Mouse (Mus musculus) stomach, postnatal 0 days (tissue): ENCODE results near the gene Gipr. TPM values are rescaled to one million over a fixed set of nuclear protein-coding genes. Genes with fewer than 3 reads are reported as not detected.

Experiments used
- ATAC-seq: fragments of 200-750 bp; cut with Nextera tagmentation; 2 replicates; pipeline ENCODE4 v1.8.0; 2017; ENCODE audit not compliant: low FRiP score, low TSS enrichment
- DNase-seq: peaks from one replicate; pipeline ENCODE4 v3.0.0-alpha.2; 2016; ENCODE audit warnings: low spot score
- H3K27ac ChIP-seq: fragments of 300-500 bp; sonication (generic); replicated peaks from 2 replicates; pipeline ENCODE4 v1.5.1; 2014; ENCODE audit warnings: mild to moderate bottlenecking, control low read depth
- H3K27me3 ChIP-seq: fragments of 300-500 bp; sonication (generic); 2 replicates; pipeline ENCODE4 v1.6.1; 2014; ENCODE audit warnings: low read length; ENCODE audit not compliant: control insufficient read depth, insufficient read depth
- H3K36me3 ChIP-seq: fragments of 300-500 bp; sonication (generic); 2 replicates; pipeline ENCODE4 v1.6.1; 2014; ENCODE audit warnings: low read length, mixed read lengths; ENCODE audit not compliant: control insufficient read depth, insufficient read depth
- H3K4me1 ChIP-seq: fragments of 300-500 bp; sonication (generic); replicated peaks from 2 replicates; pipeline ENCODE4 v1.6.1; 2014; ENCODE audit warnings: antibody characterized with exemption; ENCODE audit not compliant: control insufficient read depth, insufficient read depth
- H3K4me2 ChIP-seq: fragments of 300-500 bp; sonication (generic); replicated peaks from 2 replicates; pipeline ENCODE4 v1.6.1; 2014; ENCODE audit warnings: low read depth, mild to moderate bottlenecking, control low read depth, moderate library complexity
- H3K4me3 ChIP-seq: fragments of 300-500 bp; sonication (generic); 2 replicates; pipeline ENCODE4 v1.5.1; 2014; ENCODE audit warnings: low read depth, low read length, control low read depth
- H3K9ac ChIP-seq: fragments of 300-500 bp; sonication (generic); 2 replicates; pipeline ENCODE4 v1.6.1; 2014; ENCODE audit warnings: mild to moderate bottlenecking, low read length, control low read depth, mixed read lengths
- H3K9me3 ChIP-seq: fragments of 300-500 bp; sonication (generic); 2 replicates; pipeline ENCODE4 v1.6.1; 2016; ENCODE audit warnings: low read length; ENCODE audit not compliant: control insufficient read depth
- CTCF ChIP-seq: IDR thresholded peaks from 2 replicates; pipeline ENCODE4 v1.5.1; 2016; ENCODE audit warnings: antibody characterized with exemption, low read depth, mild to moderate bottlenecking, moderate library complexity
- EP300 ChIP-seq: optimal IDR thresholded peaks from 2 replicates; pipeline ENCODE3; 2016; ENCODE audit warnings: antibody characterized with exemption
- WGBS: fragments of 180-500 bp; shearing (Covaris S2); extraction: QIAGEN DNeasy Blood & Tissue Kit; methylation state at CpG from one replicate; pipeline ENCODE4 v1.1.7; 2014; 5-methylcytosine and 5-hydroxymethylcytosine counted together
- polyA plus RNA-seq: library from polyadenylated mRNA; unstranded; fragments of >200 nt; fragmentation: Nextera tagmentation; extraction: Ambion mirVana; gene quantifications from 2 replicates; pipeline ENCODE4 v1.2.1, GENCODE M21; 2015

The Gipr gene
- polyA plus RNA-seq, 1 experiment from 2014 or later, result 0.27 TPM

- Histone ChIP-seq H3K4me1 (peaks cover 2% of the 10 kb centered on the region; the same call in 1 of the 2 replicates), H3K27me3 (no peaks in the 10 kb centered on the region), H3K9me3 (no peaks in the 10 kb centered on the region), H3K36me3 (no peaks in the 10 kb centered on the region), H3K27ac (peak within 1 kb of the TSS; percentile 79), H3K4me2 (peak within 1 kb of the TSS; percentile 79), H3K9ac (peak within 1 kb of the TSS; percentile 56), H3K4me3 (peak within 1 kb of the TSS; percentile 52)
- TF ChIP-seq EP300 (no peak), CTCF (no peak)
- peak; percentile 94 for ATAC-seq
- WGBS, result under 1% methylated on average over 24 of the region's 24 CpGs
- DNase-seq, result peak; percentile 98
Observed at GRCm38 (mm10) chr7:19149626-19150025, 16.3 kb downstream of the Gipr start, which contains the start of gene Snrpd2. Gene Snrpd2 (plus strand): TSS chr7:19149722.

DNA sequence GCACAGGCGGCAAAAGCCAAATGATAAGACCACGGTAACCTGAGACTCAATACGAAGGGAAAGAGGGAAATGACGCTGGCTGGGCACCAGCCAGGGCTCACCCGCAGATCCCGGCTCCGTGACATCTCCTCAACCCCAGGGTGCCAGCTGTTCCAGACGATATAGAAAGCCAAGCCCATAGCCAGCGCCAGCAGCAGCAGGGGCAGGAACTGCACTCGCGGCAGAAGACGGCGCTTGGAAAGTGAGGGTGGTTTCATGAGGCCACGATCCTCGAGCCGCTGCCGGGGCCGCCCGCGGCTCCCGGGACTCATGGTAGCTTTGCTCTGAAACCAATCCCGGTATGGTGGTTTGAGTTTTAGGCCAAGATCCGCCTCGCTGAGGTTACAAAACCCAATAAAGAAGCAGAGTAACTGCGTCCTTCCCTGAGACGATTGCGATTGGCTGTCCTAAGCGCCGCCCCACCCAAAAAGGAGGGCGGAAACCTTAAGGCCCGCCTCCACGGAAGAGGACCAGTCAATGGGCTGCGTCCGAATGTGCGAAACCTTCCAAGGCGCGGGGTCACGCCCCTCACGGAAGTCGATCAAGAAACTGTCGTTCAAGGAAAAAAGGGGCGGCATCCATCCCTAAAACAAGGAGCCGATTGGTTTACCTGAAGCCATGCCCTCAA lies 16.9 kb downstream of the Gipr start, which contains the start of gene Qpctl:
Gene Qpctl, minus strand, starts transcription at position 417 of the 667 bp plus-strand sequence.
- DNase-seq (peak; percentile 98), ATAC-seq (peak; percentile 97)
- under 1% methylated on average over 43 of the region's 43 CpGs for WGBS
- Histone ChIP-seq H3K27me3 (no peaks in the 10 kb centered on the region), H3K9me3 (no peaks in the 10 kb centered on the region), H3K4me1 (peaks cover 2% of the 10 kb centered on the region; the same call in 1 of the 2 replicates), H3K36me3 (no peaks in the 10 kb centered on the region), H3K9ac (peak within 1 kb of the TSS; percentile 56), H3K4me2 (peak within 1 kb of the TSS; percentile 79), H3K4me3 (peak within 1 kb of the TSS; percentile 52), H3K27ac (peak within 1 kb of the TSS; percentile 79)
- no peak for TF ChIP-seq CTCF
- no peak for TF ChIP-seq EP300

- ATAC-seq, result no peak
- 9% methylated on average over 20 of the region's 20 CpGs for WGBS
Observed at GRCm38 (mm10) chr7:19148180-19148874, 17.6 kb downstream of the Gipr start.

DNA sequence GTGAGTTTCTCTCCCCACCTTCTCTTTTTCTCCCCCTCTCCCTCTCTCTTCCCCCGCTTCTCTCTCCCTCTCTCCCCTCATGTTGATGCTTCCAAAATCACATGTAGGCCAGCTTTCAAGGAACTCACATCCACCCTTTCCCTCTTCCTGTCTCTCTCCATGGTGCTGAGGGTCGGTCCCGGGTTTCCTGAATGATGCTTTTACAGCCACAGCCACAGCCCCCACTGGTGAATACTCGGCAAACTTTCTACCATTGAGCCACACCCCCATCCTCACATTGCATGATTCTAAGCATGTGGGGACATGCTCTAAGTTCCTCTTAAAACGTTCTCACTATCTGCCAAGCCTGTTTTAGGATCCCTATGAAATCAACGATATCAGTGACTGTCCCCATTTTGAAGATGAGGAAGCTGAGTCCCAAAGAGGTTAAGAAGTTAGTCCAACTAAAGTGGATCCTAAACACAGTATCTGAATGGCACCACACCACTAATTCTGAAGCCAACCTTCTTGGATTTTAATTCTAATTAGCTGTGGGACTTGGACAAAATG lies 18.4 kb downstream of the Gipr start:
- ATAC-seq (no peak), DNase-seq (no peak)
- no peak overlapping the region for H3K4me3 ChIP-seq
- H3K27ac ChIP-seq, result no peak overlapping the region
- H3K27me3 ChIP-seq, result no peaks in the 10 kb centered on the region
- peak overlapping the region; percentile 79; the same call in 1 of the 2 replicates for H3K4me2 ChIP-seq
- 38% methylated on average over 6 of the region's 6 CpGs for WGBS
- no peak overlapping the region for H3K9ac ChIP-seq
- TF ChIP-seq CTCF, result no peak
- TF ChIP-seq EP300, result no peak
- H3K36me3 ChIP-seq, result no peaks in the 10 kb centered on the region
- H3K4me1 ChIP-seq, result peaks cover 2% of the 10 kb centered on the region; the same call in 1 of the 2 replicates
- H3K9me3 ChIP-seq, result no peaks in the 10 kb centered on the region

More at GRCm38 (mm10) chr7:19148180-19148874, 17.6 kb downstream of the Gipr start:
- Histone ChIP-seq H3K4me1 (peaks cover 2% of the 10 kb centered on the region; the same call in 1 of the 2 replicates), H3K36me3 (no peaks in the 10 kb centered on the region), H3K27me3 (no peaks in the 10 kb centered on the region), H3K9ac (peak overlapping the region; percentile 52), H3K4me2 (peak overlapping the region; percentile 79), H3K4me3 (peak overlapping the region; percentile 49), H3K9me3 (no peaks in the 10 kb centered on the region), H3K27ac (peak overlapping the region; percentile 79)
- TF ChIP-seq CTCF, result no peak
- no peak for TF ChIP-seq EP300
- no peak for DNase-seq

DNA sequence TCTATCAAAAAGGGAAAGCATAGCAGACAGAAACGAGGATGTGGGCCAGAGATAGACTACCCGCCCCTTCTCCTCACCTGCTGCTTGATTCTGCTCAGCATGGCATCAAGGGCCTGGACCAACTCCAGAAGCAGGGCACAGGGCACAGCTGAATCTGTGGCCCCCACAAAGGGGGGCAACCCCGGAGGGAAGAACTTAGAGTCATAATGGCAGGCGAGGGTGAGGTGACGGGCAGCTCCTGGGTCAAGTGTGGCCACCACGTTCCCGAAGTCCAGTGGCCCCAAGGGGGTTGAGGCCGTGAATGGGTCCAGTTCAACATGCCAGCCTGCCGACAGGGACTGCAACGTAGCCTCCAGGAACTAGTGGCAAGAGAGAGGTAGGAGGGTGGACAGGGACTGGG lies 19.1 kb downstream of the Gipr start:
- 93% methylated on average over 10 of the region's 10 CpGs for WGBS
- Histone ChIP-seq H3K9ac (no peak overlapping the region), H3K9me3 (no peaks in the 10 kb centered on the region), H3K36me3 (no peaks in the 10 kb centered on the region), H3K4me1 (peaks cover 2% of the 10 kb centered on the region; the same call in 1 of the 2 replicates), H3K4me3 (no peak overlapping the region), H3K27me3 (no peaks in the 10 kb centered on the region), H3K4me2 (no peak overlapping the region), H3K27ac (no peak overlapping the region)
- no peak for TF ChIP-seq CTCF
- TF ChIP-seq EP300, result no peak
- DNase-seq, result no peak
- no peak for ATAC-seq
